ENCODE assay signal across 17 mouse cellular contexts in genomic region chr5:48779376-48779775, GRCm38 (mm10).
DNase-seq lines count a peak whose midpoint lies in the region; ATAC-seq and TF ChIP-seq lines count a peak whose summit lies in the region.
"Had no signal": no experiment of that assay in that cellular context is flagged by ENCODE, and none has a peak within 500 bp of the region (broad histone marks: within the 10 kb centered on the region; RNA-seq: fewer than 3 reads in every experiment).

No protein-coding gene starts in this region.

- H3K9ac ChIP-seq in forebrain, postnatal 0 days: no peak overlapping the region
- H3K9ac ChIP-seq in forebrain, embryonic 11.5 days (ENCODE audit: low read length): no peak overlapping the region
- no peak overlapping the region for H3K9ac ChIP-seq in heart, embryonic 12.5 days
- H3K9ac ChIP-seq in midbrain, embryonic 16.5 days (ENCODE audit: low read depth, low read length): no peak overlapping the region
- no peak overlapping the region for H3K9ac ChIP-seq in midbrain, embryonic 14.5 days (replicated peaks; ENCODE audit: low read length)

- no peak overlapping the region for H3K4me2 ChIP-seq in forebrain, postnatal 0 days (ENCODE audit: low read depth)
- H3K4me2 ChIP-seq in forebrain, embryonic 11.5 days (ENCODE audit: low read depth, low read length, severe bottlenecking): no peak overlapping the region
- no peak overlapping the region for H3K4me2 ChIP-seq in heart, embryonic 12.5 days
- H3K4me2 ChIP-seq in midbrain, embryonic 16.5 days (ENCODE audit: low read length): no peak overlapping the region
- H3K4me2 ChIP-seq in midbrain, embryonic 14.5 days (ENCODE audit: low read length): no peak overlapping the region

- no peak overlapping the region for H3K27ac ChIP-seq in forebrain, postnatal 0 days (ENCODE audit: low read depth, low read length)
- H3K27ac ChIP-seq in forebrain, embryonic 11.5 days (ENCODE audit: low read depth, low read length): no peak overlapping the region
- no peak overlapping the region for H3K27ac ChIP-seq in heart, embryonic 12.5 days (ENCODE audit: poor library complexity, severe bottlenecking)
- H3K27ac ChIP-seq in midbrain, embryonic 16.5 days (ENCODE audit: low read length): no peak overlapping the region
- H3K27ac ChIP-seq in midbrain, embryonic 14.5 days (replicated peaks; ENCODE audit: low read depth, low read length): no peak overlapping the region
- H3K27ac ChIP-seq: embryonic facial prominence, embryonic 10.5 days; heart, adult 2 months; hindbrain, postnatal 0 days had no signal

- DNase-seq in cerebellum, adult 11-12 months: peak; percentile 23
- DNase-seq in cerebellum, adult 11 months: no peak
- no peak for DNase-seq in forebrain, postnatal 0 days
- DNase-seq in forebrain, embryonic 11.5 days (ENCODE audit: low spot score): no peak
- DNase-seq in heart, adult 9 months (ENCODE audit: low spot score in 2 of 2): peak; percentile 1 to 9
- DNase-seq in midbrain, embryonic 14.5 days: no peak
- DNase-seq: adrenal gland, postnatal 10 days; gastrocnemius, postnatal 36 days; heart, postnatal 36 days; kidney, adult 11 months; kidney, adult 9 months had no signal

- WGBS in forebrain, postnatal 0 days: 55% methylated on average over 1 of the region's 1 CpGs
- WGBS in forebrain, embryonic 11.5 days: 66% methylated on average over 1 of the region's 1 CpGs
- 30% methylated on average over 1 of the region's 1 CpGs for WGBS in heart, embryonic 12.5 days
- 64% methylated on average over 1 of the region's 1 CpGs for WGBS in midbrain, embryonic 16.5 days
- 68% methylated on average over 1 of the region's 1 CpGs for WGBS in midbrain, embryonic 14.5 days

- H3K4me3 ChIP-seq in forebrain, postnatal 0 days (ENCODE audit: low read depth, low read length): no peak overlapping the region
- H3K4me3 ChIP-seq in forebrain, embryonic 11.5 days (ENCODE audit: low read depth, low read length): no peak overlapping the region
- H3K4me3 ChIP-seq in heart, embryonic 12.5 days: no peak overlapping the region
- no peak overlapping the region for H3K4me3 ChIP-seq in midbrain, embryonic 16.5 days (ENCODE audit: low read depth, low read length)
- no peak overlapping the region for H3K4me3 ChIP-seq in midbrain, embryonic 14.5 days (replicated peaks; ENCODE audit: low read depth, low read length)
- H3K4me3 ChIP-seq: embryonic facial prominence, embryonic 10.5 days; heart, adult 2 months had no signal

- peak; percentile 25; the same call in 1 of the 2 replicates for ATAC-seq in forebrain, postnatal 0 days
- no peak for ATAC-seq in forebrain, embryonic 11.5 days (replicated peaks; ENCODE audit: low FRiP score)
- ATAC-seq in heart, embryonic 12.5 days (ENCODE audit: insufficient number of reproducible peaks, low FRiP score): no peak
- ATAC-seq in midbrain, embryonic 16.5 days: 0 out of 2 replicates have a peak, but pooled peaks have one; percentile 51
- ATAC-seq in midbrain, embryonic 14.5 days (ENCODE audit: low FRiP score, low TSS enrichment): no peak
- ATAC-seq: forebrain, embryonic 14.5 days; hindbrain, postnatal 0 days had no signal

- no peaks in the 10 kb centered on the region for H3K4me1 ChIP-seq in forebrain, postnatal 0 days (ENCODE audit: insufficient read depth)
- no peaks in the 10 kb centered on the region for H3K4me1 ChIP-seq in forebrain, embryonic 11.5 days (replicated peaks; ENCODE audit: control insufficient read depth, insufficient read depth, low read length)
- no peaks in the 10 kb centered on the region for H3K4me1 ChIP-seq in heart, embryonic 12.5 days (replicated peaks)
- no peaks in the 10 kb centered on the region for H3K4me1 ChIP-seq in midbrain, embryonic 16.5 days (ENCODE audit: control insufficient read depth, insufficient read depth, low read length)
- H3K4me1 ChIP-seq in midbrain, embryonic 14.5 days (ENCODE audit: control insufficient read depth, insufficient read depth, low read length): no peaks in the 10 kb centered on the region
- H3K4me1 ChIP-seq: embryonic facial prominence, embryonic 10.5 days had no signal

- TF ChIP-seq CTCF in forebrain, postnatal 0 days (IDR thresholded peaks at IDR 0.05; ENCODE audit: low read depth): no peak

- H3K9me3 ChIP-seq in forebrain, postnatal 0 days (ENCODE audit: low read length): no peaks in the 10 kb centered on the region
- no peaks in the 10 kb centered on the region for H3K9me3 ChIP-seq in forebrain, embryonic 11.5 days (ENCODE audit: control insufficient read depth, low read length)
- H3K9me3 ChIP-seq in heart, embryonic 12.5 days (replicated peaks): no peaks in the 10 kb centered on the region
- no peaks in the 10 kb centered on the region for H3K9me3 ChIP-seq in midbrain, embryonic 16.5 days (replicated peaks; ENCODE audit: control insufficient read depth, low read length, poor library complexity, severe bottlenecking)
- H3K9me3 ChIP-seq in midbrain, embryonic 14.5 days (ENCODE audit: control insufficient read depth, low read length): no peaks in the 10 kb centered on the region
- H3K9me3 ChIP-seq: embryonic facial prominence, embryonic 10.5 days had no signal

- no peaks in the 10 kb centered on the region for H3K36me3 ChIP-seq in forebrain, postnatal 0 days (ENCODE audit: insufficient read depth)
- no peaks in the 10 kb centered on the region for H3K36me3 ChIP-seq in forebrain, embryonic 11.5 days (ENCODE audit: control insufficient read depth, insufficient read depth, low read length)
- H3K36me3 ChIP-seq in heart, embryonic 12.5 days: no peaks in the 10 kb centered on the region
- H3K36me3 ChIP-seq in midbrain, embryonic 16.5 days (ENCODE audit: control insufficient read depth, insufficient read depth, low read length): no peaks in the 10 kb centered on the region
- H3K36me3 ChIP-seq in midbrain, embryonic 14.5 days (ENCODE audit: control insufficient read depth, insufficient read depth, low read length): no peaks in the 10 kb centered on the region
- H3K36me3 ChIP-seq: embryonic facial prominence, embryonic 10.5 days had no signal

- no peaks in the 10 kb centered on the region for H3K27me3 ChIP-seq in forebrain, postnatal 0 days (ENCODE audit: insufficient read depth, low read length)
- no peaks in the 10 kb centered on the region for H3K27me3 ChIP-seq in forebrain, embryonic 11.5 days (ENCODE audit: control insufficient read depth, insufficient read depth, low read length)
- no peaks in the 10 kb centered on the region for H3K27me3 ChIP-seq in heart, embryonic 12.5 days (replicated peaks)
- H3K27me3 ChIP-seq in midbrain, embryonic 16.5 days (ENCODE audit: control insufficient read depth, insufficient read depth, low read depth, low read length): no peaks in the 10 kb centered on the region
- no peaks in the 10 kb centered on the region for H3K27me3 ChIP-seq in midbrain, embryonic 14.5 days (ENCODE audit: control insufficient read depth, insufficient read depth, low read length)

Comparison
In these comparisons a context has a peak if more than half of its experiments do, and no peak if none do; other contexts are left out.
1. DNase-seq: peak in cerebellum, adult 11-12 months (single experiment) and heart, adult 9 months (2 of 2); none in cerebellum, adult 11 months (single experiment), forebrain, postnatal 0 days (single experiment), forebrain, embryonic 11.5 days (single experiment) and midbrain, embryonic 14.5 days (single experiment).
2. ATAC-seq: peak in forebrain, postnatal 0 days (single experiment) and midbrain, embryonic 16.5 days (single experiment); none in forebrain, embryonic 11.5 days (single experiment), heart, embryonic 12.5 days (single experiment) and midbrain, embryonic 14.5 days (single experiment).